Mouse (Mus musculus) megakaryocyte, embryonic 14.5 days (primary cell): Measurements from ENCODE around the gene Paqr5.

Experiments used
- FLI1 ChIP-seq: IDR thresholded peaks from 2 replicates; pipeline ENCODE4 v1.6.1; 2012; ENCODE audit warnings: low read length, inconsistent platforms, mixed read lengths
- GATA1 ChIP-seq: IDR thresholded peaks from 3 replicates; pipeline ENCODE4 v1.6.1; 2012; ENCODE audit warnings: mixed read lengths, low read length, inconsistent platforms, borderline replicate concordance

DNA sequence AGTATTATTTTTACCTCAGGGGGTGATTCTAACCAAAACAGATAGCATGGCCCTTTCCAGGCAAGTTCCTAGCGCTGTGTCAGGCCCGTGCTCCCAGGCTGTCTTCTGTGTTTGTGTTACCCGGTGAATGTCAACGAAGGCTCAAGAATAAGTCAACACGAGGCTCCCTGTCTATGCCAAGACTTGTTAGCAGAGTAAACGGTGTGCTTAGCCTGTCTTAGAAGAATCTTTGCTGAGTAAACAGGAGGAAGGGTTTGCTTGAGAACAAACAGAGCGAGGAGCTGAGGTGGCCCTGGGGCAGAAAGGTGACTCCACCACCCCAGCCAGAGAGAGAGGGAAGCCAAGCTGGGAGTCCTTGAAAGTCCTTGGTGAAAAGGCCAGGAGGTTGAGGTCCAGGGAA lies 122.5 kb downstream of the Paqr5 start:
- TF ChIP-seq GATA1 (no peak), FLI1 (no peak)
